Mouse (Mus musculus) A20 (cell line): ENCODE measurements around the gene Gnai2.

Source experiments
- DNase-seq: peaks from one replicate; pipeline ENCODE4 v3.0.0-alpha.2; 2011; ENCODE audit warnings: low read depth, low spot score

The Gnai2 gene

GRCm38 (mm10) chr9:107568331-107569261 lies 66.6 kb downstream of the Gnai2 start:
- peak; percentile 95 for DNase-seq

GRCm38 (mm10) chr9:107567702-107568319 lies 67.4 kb downstream of the Gnai2 start, which contains the start of gene Hyal2:
Gene Hyal2 (plus strand): TSS chr9:107567945.
- no peak for DNase-seq

GRCm38 (mm10) chr9:107566855-107567254 lies 68.3 kb downstream of the Gnai2 start:
- no peak for DNase-seq

- DNase-seq: peak; percentile 82
These were observed 69.0 kb downstream of the Gnai2 start for GRCm38 (mm10) chr9:107566041-107566709.

- DNase-seq: peak; percentile 50
These were observed 69.6 kb downstream of the Gnai2 start for GRCm38 (mm10) chr9:107565556-107565955.
